Mouse (Mus musculus): ENCODE data around the gene Prb1. TPM values are rescaled to one million over a fixed set of nuclear protein-coding genes. Genes with fewer than 3 reads are reported as not detected.
"Not testable (repeated sequence)": the region's sequence is repeated elsewhere in the genome, so short reads cannot be mapped to it uniquely, and the experiment has no call there.

Prb1 gene
- not detected in 2 replicates for polyA plus RNA-seq (2016; fragmentation: Nextera tagmentation; extraction: Ambion mirVana)

GRCm38 (mm10) chr6:132210421-132210820 is at the start of gene Prb1:
Gene Prb1 (minus strand): TSS chr6:132210521.
- H3K9me3 ChIP-seq; DNase-seq (ENCODE audit: extremely low spot score, low spot score); H3K4me3 ChIP-seq; H3K27ac ChIP-seq; H3K27me3 ChIP-seq (ENCODE audit: poor library complexity, severe bottlenecking); H3K36me3 ChIP-seq (replicated peaks); H3K4me1 ChIP-seq: not testable (repeated sequence)

Other genes starting within 250 kb of the Prb1 start
- not detected in 2 replicates for gene Prpmp5, start 104.2 kb upstream of the Prb1 start, polyA plus RNA-seq (2016; fragmentation: Nextera tagmentation; extraction: Ambion mirVana)
- gene Gm8882, start 153.6 kb upstream of the Prb1 start, polyA plus RNA-seq (2016; fragmentation: Nextera tagmentation; extraction: Ambion mirVana) = not detected in 2 replicates

Measured in forebrain, embryonic 10.5 days (tissue).